Mouse (Mus musculus) hematopoietic stem cell, adult 5-6 weeks (primary cell): ENCODE results near the gene Apaf1. TPM values are rescaled to one million over a fixed set of nuclear protein-coding genes. Genes with fewer than 3 reads are reported as not detected.

Experiments
- ATAC-seq, 2 experiments: fragments of 125-278 bp in 1 of 2; replicated peaks in 1 of 2; 2 replicates each; pipeline ENCODE4 v1.8.0; 2016 to 2017; ENCODE audit warnings: inconsistent platforms in 2 of 2, mild to moderate bottlenecking in 2 of 2, moderate number of reproducible peaks in 2 of 2, low read depth in 1 of 2, moderate TSS enrichment in 1 of 2; ENCODE audit not compliant: low FRiP score in 2 of 2, poor library complexity in 2 of 2, severe bottlenecking in 2 of 2, insufficient read depth in 1 of 2, low TSS enrichment in 1 of 2
- total RNA-seq: library from RNA; stranded (forward); fragments of 172-1452, 232-1000 nt; gene quantifications from 2 replicates; pipeline ENCODE4 v1.2.3, GENCODE M21; 2017

Apaf1 gene
- total RNA-seq, 1 experiment from 2014 or later: 17.8 TPM

DNA sequence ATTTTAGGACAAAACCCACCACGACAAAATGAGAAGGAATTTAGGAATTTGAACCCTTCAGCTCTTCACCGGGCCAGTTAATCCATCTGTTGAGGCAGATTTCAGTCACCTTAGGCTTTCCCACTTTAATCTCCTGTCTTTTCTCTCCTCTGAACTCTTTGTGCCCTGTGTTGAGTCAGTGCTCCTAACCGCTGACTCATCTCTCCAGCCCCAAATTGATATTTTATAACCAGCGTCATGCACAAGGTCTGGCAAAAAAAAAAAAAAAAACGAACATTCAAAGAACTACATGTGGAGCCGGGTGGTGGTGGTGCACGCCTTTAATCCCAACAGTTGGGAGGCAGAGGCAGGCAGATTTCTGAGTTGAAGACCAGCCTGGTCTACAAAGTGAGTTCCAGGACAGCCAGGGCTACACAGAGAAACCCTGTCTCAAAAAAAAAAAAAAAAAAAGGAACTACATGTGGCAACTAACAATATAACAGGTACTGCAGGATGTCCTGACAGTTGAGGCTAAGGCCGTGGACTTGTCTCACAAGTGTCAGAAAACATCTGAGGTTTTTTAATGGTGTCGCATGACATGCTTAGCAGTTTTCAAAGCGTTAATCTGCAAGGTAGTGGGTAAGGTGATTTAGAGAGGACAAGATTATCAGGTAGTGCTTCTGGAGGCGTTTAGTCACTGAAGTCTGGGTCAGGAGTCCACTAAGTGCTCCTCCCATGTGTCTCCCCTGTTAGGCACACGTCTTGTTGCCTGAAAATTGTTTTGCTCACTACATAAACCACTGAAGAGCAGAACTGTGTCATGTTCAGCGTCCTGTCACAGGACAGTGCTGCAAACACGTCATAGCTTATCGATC lies 11.9 kb upstream of the Apaf1 start:
- no peak for ATAC-seq

DNA sequence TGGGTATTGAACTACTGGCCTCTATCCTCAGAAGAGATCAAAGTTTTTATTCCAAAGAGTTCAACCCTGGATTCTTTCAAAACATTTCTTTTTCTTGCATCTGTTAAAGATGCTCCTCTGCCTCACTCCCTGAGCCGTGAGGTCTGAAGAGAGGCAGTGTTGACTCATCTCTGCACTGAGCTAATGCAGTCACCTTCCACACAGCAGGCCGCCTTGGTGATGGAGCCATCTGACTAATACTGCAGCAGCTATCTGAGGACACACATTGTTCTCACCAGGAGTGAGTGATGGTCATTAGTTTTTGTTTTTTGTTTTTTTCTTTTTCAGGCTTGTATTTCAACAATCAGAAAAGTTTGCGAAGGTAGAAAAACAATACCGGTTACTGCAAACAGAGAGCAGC lies 10.2 kb upstream of the Apaf1 start:
- no peak for ATAC-seq

DNA sequence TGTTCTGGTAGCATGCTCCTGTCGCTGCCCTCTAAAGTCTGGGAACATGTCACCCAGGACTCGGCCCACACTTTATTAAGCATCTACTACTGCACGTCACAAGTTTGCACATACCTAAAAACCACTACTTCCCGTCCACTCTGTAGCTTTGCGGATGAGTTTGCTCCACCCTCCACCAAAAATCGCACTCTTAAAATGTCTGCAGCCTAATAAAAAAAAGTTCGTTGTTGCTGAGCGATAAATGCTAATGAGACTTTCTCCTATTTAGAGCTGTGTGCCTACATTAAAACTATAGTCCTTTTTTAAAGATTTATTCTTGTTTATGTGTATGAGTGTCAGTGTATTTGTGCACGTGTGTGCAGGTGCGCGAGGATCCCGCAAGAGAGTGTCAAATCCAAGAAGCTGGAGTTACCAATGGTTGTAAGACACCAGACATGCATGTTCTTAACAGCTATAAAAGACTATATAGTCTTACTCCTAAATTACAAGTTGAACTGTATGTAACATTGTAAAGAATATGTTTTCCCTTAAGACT lies 890 bp upstream of the Apaf1 start:
- ATAC-seq: peak in 1 of 2 experiments; percentile 25; a peak in 1 of 4 replicates

DNA sequence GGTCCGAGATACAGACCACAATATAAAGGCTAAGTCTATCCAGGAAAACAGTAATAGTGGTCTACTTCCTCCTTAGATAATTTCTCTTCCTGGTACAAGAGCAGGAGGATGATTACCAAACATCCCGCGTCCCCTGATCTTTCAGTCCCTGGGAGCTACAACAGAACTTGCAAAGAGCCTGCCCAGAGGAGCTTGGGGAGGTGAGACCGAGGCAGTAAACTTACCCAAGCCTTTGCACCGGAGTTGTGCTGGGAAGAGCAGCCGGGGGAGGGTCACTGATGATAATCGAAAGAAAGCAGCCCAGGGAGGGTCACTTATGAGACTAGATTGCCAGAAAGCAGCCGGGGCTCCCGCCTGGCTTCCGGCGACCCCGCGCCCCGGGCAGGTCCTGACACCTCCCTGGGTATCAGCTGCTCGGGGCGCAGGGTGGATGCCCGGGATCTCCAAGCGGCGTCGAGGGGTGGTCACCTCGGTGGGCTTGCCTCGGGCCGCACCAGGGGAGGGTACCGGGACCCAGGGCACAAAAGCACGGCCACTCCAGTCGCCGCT lies 537 bp downstream of the Apaf1 start:
- peak in 1 of 2 experiments; percentile 27; a peak in 1 of 4 replicates for ATAC-seq

DNA sequence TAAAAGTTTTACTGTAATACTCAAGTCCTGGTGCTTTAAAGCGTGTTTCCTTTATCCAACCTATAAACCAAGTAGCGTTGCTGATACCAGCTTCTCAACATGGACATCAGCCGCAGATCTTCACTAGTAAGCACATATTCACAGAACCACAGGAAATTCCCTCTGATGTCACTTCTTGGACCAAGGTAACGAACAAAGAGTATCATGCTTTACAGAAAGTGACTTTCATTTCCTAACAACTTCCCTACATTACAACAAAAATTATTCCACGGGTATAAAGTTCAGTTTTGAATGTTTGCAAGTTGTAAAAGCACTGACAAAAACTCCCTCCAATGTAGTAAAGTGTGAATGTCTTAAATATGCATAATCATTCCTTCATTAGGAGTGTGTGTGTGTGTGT lies 2.0 kb downstream of the Apaf1 start:
- ATAC-seq: no peak

DNA sequence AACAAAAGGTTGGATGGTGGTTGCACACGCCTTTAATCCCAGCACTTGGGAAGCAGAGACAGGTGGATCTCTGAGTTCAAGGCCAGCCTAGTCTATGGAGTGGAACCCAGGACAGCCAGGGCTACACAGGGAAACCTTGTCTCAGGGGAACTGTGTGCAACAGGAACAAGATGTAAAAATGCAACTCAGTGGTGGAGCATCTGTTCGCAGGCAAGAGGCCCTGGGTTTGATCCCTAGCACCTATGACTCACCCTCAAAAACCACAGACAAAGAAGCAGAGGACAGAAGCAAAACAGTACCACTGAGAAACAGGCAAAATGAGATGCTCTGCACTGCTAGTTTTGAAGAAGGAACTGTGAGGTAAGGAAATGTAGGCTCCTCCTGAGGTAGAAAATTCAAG lies 5.9 kb downstream of the Apaf1 start:
- no peak for ATAC-seq

DNA sequence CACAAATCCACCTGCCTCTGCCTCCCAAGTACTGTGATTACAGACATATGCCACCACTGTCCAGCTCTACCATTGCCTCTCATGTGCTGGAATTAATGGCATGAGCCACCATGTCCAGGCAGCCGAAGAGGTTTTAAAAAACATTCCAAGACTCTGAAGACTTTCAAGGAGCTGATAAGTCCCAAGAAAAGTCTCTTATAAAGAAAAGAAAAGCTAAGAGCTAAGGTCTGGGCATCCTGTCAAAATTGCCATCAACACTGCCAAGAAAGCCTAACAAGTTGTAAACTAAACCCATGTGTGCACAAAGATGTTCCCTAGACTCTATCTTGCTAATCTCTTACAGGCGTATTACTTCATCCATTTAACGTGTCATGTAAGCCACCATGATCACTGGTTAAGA lies 9.2 kb downstream of the Apaf1 start:
- ATAC-seq: no peak

DNA sequence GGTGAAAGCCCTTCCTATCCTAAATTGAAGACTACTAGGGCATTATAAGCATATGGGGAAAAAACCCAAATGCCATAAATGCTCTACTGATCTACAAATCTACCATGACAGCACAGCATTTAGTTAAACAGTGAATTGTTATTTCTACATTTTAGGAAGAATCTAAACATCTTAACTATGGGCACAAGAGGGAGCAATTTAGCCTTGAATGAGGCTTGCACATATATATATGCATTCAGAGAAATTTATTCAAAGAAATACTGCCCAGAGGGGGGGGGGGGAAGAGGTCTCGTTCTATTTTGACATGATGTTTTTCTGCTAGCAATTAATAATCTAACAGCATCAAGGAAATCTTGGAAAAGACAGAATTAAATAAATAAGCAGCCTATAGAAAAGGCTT lies 10.8 kb downstream of the Apaf1 start:
- ATAC-seq: peak in 1 of 2 experiments; percentile 37; a peak in 1 of 4 replicates

DNA sequence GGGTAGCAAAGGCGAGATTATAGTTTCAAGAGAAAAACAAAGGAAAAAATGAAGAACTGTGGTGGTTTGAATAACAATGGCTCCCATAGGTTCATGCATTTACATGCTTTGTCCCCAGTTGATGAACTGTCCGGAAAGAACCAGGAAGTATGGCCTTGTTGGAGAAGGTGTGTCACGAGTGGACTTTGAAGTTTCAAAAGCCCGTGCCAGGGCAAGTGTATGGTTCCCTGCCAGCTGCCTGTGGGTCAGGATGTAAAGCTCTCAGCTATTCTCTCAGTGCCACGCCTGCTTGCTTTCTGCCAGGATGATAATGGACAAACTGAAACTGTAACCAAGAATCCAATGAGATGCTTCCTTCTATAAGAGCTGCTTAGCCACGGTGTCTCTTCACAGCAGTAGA lies 20.2 kb downstream of the Apaf1 start:
- no peak for ATAC-seq

DNA sequence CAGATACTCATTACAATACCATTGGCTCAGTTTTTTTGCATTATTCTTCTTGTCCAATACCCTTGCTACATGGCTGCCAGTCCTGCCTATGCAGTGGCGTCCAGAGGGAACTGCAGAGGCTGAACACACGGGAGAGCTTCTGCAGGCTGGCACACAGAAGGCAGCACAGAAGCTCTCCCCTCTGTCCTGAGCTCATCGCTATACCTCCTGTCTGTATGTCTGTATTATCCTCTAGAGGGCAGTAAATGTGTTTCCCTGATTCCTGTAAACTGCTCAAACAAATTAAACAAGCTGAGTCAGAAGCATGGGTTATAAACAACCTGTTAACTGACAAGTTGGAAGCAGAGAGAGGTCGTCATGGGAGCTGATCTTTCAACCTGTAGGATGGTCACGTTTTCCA lies 21.8 kb downstream of the Apaf1 start:
- ATAC-seq: peak; percentile 62 to 69; a peak in 3 of 4 replicates

DNA sequence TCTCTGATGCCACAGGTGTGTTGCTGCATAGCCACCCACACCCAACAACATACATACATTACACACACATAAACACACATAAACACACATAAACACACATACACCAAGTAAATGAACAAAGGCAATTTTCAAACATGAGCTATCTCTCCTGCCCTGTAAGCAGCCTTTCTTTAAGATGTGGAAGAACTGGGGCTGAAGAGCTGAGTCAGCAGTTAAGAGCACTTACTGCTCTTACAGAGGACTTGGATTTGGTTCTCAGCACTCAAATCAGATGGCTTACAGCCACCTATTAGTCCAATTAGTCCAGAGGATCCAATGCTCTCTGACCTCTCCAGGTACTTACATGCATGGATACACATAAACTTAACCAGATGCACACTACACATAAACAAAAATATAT lies 29.8 kb downstream of the Apaf1 start:
- ATAC-seq: no peak

DNA sequence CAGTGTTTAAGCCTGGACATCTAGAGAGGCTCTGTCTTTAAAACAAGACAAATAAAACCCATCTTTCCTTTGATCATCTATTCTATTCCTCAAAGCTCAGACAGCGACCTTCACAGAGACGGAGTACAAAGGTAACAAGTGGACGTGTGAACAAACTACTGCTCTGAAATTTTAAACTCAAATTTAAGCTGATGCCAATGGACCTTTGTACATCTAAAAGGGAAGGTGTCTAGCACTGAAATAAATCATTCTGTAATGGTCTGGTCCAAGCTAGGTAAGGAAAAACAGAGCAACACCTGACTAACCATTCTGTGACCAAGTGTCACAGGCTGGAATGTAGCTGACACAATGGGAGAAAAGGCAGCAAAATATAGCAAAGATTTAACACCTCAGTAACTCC lies 31.4 kb downstream of the Apaf1 start:
- ATAC-seq: no peak

DNA sequence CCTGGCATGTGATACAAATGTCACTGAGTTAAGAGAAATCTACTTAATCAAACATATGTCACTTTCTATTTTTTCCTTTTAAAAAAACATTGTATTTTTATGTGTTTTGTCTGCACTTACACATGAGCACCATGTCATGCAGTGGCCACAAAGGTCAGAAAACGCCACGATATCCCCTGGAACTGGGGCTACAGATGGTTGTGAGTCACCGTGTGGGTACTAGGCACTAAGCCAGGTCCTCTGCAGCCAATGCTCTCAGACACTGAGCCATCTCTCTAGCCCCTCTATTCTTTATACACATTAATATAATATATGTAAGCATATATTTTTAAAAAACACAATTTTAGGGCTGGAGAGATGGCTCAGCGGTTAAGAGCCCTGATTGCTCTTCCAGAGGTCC lies 32.9 kb downstream of the Apaf1 start:
- no peak for ATAC-seq

DNA sequence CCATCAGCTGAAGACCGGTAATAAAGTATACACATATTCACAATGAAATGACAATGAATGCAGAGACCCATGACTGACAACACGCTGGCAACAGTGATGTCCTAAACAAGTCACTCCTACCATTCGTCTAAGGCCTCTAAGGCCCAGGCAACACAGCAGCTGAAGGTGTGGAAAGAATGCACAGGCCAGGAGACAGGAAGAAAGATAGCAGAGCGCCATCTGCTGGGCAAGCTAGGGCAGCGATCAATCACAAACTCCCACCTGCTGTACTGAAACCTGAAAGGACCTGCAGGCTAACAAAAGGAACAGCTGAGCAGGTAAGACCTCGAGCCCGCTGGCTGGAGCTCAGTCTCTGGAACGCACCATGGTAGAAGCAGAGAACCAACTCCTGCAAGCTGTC lies 48.6 kb downstream of the Apaf1 start:
- peak; percentile 51 to 72; a peak in 3 of 4 replicates for ATAC-seq

DNA sequence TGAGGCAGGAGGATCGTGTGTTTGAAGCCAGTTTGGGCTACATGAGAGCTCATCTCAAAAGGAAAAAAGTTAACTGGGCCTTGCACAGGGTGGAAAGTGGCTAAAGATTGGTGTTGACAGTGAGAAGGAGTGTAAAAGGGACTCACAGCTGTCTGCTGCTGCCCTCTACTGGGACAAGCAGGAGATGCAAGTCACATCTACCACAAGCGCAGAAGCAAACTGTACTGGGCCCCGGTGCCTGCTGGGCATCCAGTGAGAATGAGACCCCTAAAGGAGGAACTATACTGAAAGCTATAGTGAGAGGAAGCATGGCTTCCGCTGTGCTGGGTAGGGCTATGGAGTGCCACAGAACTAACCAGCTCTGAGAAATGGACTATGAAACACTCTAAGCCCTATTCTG lies 50.2 kb downstream of the Apaf1 start:
- ATAC-seq: peak; percentile 88 to 92

DNA sequence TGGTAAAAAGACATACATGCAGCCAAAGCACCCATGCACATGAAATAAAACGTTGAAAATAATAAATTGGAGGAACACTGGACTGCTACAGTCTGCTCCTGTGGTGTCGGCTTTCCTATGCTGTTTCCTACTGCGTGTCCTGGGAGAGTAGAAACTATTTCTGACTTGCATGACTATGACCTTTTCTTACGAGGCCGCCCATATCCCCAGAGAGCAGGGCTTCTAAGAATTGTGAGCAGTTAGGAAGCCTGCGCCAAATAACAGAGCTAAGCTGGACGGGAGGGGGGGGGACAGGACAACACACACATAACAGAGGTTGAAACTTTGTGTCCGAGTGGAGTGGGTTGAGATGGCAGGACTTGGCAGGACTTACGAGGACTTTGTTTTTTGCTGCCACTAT lies 51.4 kb downstream of the Apaf1 start:
- ATAC-seq: no peak

DNA sequence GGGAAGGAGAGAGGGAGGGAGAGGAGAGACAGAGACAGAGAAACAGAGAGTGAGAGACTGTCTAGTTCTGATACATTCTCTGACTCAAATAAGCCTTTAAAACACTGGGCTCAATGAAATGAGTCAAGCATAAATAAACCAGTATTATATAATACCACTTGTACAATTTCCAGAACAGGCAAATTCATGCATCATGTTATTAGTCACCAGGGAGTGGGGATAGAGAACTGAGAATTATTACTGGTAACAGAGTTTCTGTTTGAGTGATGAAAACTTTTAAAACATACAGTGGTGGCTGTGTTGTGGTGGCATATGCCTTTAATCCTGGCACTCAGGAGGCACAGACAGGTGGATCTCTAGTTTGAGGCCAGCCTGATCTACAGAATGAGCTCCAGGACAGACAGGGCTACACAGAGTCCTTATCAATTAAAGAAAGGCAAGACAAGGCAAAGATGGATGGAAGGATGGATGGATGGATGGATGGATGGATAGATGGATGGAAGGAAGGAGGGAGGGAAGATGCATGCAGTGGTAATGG lies 53.5 kb downstream of the Apaf1 start:
- ATAC-seq: no peak

DNA sequence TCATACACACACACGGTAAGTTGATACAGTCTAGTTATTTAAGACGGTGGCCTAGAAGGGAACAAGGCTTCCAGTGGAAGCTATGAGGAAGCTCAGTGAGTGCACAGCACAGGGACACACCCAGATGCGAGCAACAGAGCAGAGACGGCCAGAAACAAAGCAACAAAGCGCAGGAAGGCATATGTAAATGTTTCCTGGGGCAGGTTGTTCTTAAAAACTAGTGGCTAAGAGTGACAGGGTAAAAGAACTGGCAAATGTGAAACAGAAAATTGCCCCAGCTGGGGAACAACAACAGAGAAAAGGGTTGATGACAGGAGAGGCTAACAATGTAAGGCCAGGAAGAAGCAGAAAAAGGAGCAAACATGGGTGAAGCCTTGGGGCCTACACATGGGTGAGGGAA lies 54.6 kb downstream of the Apaf1 start:
- ATAC-seq: no peak
